Mouse (Mus musculus): ENCODE measurements around the gene Olfr1242. TPM values are rescaled to one million over a fixed set of nuclear protein-coding genes. Genes with fewer than 3 reads are reported as not detected.

The Olfr1242 gene
- polyA plus RNA-seq (2016; fragmentation: Nextera tagmentation; extraction: Ambion mirVana): not detected in 2 replicates

- no peaks in the 10 kb centered on the region for H3K9me3 ChIP-seq (replicated peaks)
- H3K27ac ChIP-seq (ENCODE audit: poor library complexity, severe bottlenecking): no peak within 1 kb of the TSS
- H3K9ac ChIP-seq: no peak within 1 kb of the TSS
- no peaks in the 10 kb centered on the region for H3K36me3 ChIP-seq
- 71% methylated on average over 1 of the region's 1 CpGs for WGBS
- no peak for ATAC-seq (ENCODE audit: insufficient number of reproducible peaks, low FRiP score)
- H3K4me2 ChIP-seq: no peak within 1 kb of the TSS
- no peaks in the 10 kb centered on the region for H3K27me3 ChIP-seq (replicated peaks)
- H3K4me3 ChIP-seq: no peak within 1 kb of the TSS
- no peaks in the 10 kb centered on the region for H3K4me1 ChIP-seq (replicated peaks)
Observed at GRCm38 (mm10) chr2:89498235-89498634, at the start of gene Olfr1242. Gene Olfr1242, minus strand, starts transcription at chr2:89498335.

- Histone ChIP-seq H3K9me3 (replicated peaks) (no peaks in the 10 kb centered on the region), H3K4me1 (replicated peaks) (no peaks in the 10 kb centered on the region)
Observed at GRCm38 (mm10) chr2:89544516-89544915, 46.4 kb upstream of the Olfr1242 start.

GRCm38 (mm10) chr2:89539923-89540322, 41.8 kb upstream of the Olfr1242 start:
- Histone ChIP-seq H3K27me3 (replicated peaks) (no peaks in the 10 kb centered on the region), H3K36me3 (no peaks in the 10 kb centered on the region), H3K4me3 (no peak overlapping the region), H3K9me3 (replicated peaks) (no peaks in the 10 kb centered on the region), H3K4me2 (no peak overlapping the region), H3K4me1 (replicated peaks) (no peaks in the 10 kb centered on the region), H3K27ac (ENCODE audit: poor library complexity, severe bottlenecking) (no peak overlapping the region), H3K9ac (no peak overlapping the region)
- WGBS: 41% methylated on average over 1 of the region's 1 CpGs
- no peak for ATAC-seq (ENCODE audit: insufficient number of reproducible peaks, low FRiP score)

More at GRCm38 (mm10) chr2:89544516-89544915, 46.4 kb upstream of the Olfr1242 start:
- Histone ChIP-seq H3K4me2 (no peak overlapping the region), H3K27ac (ENCODE audit: poor library complexity, severe bottlenecking) (no peak overlapping the region), H3K4me3 (no peak overlapping the region), H3K36me3 (no peaks in the 10 kb centered on the region), H3K9ac (no peak overlapping the region), H3K27me3 (replicated peaks) (no peaks in the 10 kb centered on the region)
- 50% methylated on average over 2 of the region's 2 CpGs for WGBS
- no peak for ATAC-seq (ENCODE audit: insufficient number of reproducible peaks, low FRiP score)

- Histone ChIP-seq H3K36me3 (no peaks in the 10 kb centered on the region), H3K4me1 (replicated peaks) (no peaks in the 10 kb centered on the region), H3K27ac (ENCODE audit: poor library complexity, severe bottlenecking) (no peak within 1 kb of the TSS), H3K4me3 (no peak within 1 kb of the TSS), H3K9me3 (replicated peaks) (no peaks in the 10 kb centered on the region), H3K4me2 (no peak within 1 kb of the TSS), H3K27me3 (replicated peaks) (no peaks in the 10 kb centered on the region), H3K9ac (no peak within 1 kb of the TSS)
- no peak for ATAC-seq (ENCODE audit: insufficient number of reproducible peaks, low FRiP score)
- 80% methylated on average over 1 of the region's 1 CpGs for WGBS
Observed at GRCm38 (mm10) chr2:89531387-89531786, 33.3 kb upstream of the Olfr1242 start, which contains the start of gene Olfr1243. Gene Olfr1243, minus strand, starts transcription at chr2:89531487.

GRCm38 (mm10) chr2:89487026-89487425, 11.1 kb downstream of the Olfr1242 start, which contains the start of gene Olfr1241:
Gene Olfr1241, minus strand, starts transcription at chr2:89487126.
- H3K36me3 ChIP-seq: no peaks in the 10 kb centered on the region
- no peak within 1 kb of the TSS for H3K4me3 ChIP-seq
- no peak for ATAC-seq (ENCODE audit: insufficient number of reproducible peaks, low FRiP score)
- no peaks in the 10 kb centered on the region for H3K4me1 ChIP-seq (replicated peaks)
- H3K27ac ChIP-seq (ENCODE audit: poor library complexity, severe bottlenecking): no peak within 1 kb of the TSS
- H3K27me3 ChIP-seq (replicated peaks): no peaks in the 10 kb centered on the region
- H3K9me3 ChIP-seq (replicated peaks): no peaks in the 10 kb centered on the region
- H3K4me2 ChIP-seq: no peak within 1 kb of the TSS
- no peak within 1 kb of the TSS for H3K9ac ChIP-seq

GRCm38 (mm10) chr2:89442900-89443299, 55.2 kb downstream of the Olfr1242 start, which contains the start of gene Olfr1240:
Gene Olfr1240, minus strand, starts transcription at chr2:89443000.
- no peaks in the 10 kb centered on the region for H3K4me1 ChIP-seq (replicated peaks)
- no peak within 1 kb of the TSS for H3K4me3 ChIP-seq
- ATAC-seq (ENCODE audit: insufficient number of reproducible peaks, low FRiP score): no peak
- no peaks in the 10 kb centered on the region for H3K36me3 ChIP-seq
- H3K27ac ChIP-seq (ENCODE audit: poor library complexity, severe bottlenecking): no peak within 1 kb of the TSS
- H3K27me3 ChIP-seq (replicated peaks): no peaks in the 10 kb centered on the region
- no peak within 1 kb of the TSS for H3K9ac ChIP-seq
- no peak within 1 kb of the TSS for H3K4me2 ChIP-seq
- no peaks in the 10 kb centered on the region for H3K9me3 ChIP-seq (replicated peaks)
- 72% methylated on average over 3 of the region's 3 CpGs for WGBS

Other genes with a start within 250 kb of the Olfr1242 start
- gene Olfr1228, start 244.3 kb downstream of the Olfr1242 start, polyA plus RNA-seq (2016; fragmentation: Nextera tagmentation; extraction: Ambion mirVana): not detected in 2 replicates
- gene Olfr1229, start 210.3 kb downstream of the Olfr1242 start, polyA plus RNA-seq (2016; fragmentation: Nextera tagmentation; extraction: Ambion mirVana): not detected in 2 replicates
- gene Olfr1230, start 201.1 kb downstream of the Olfr1242 start, polyA plus RNA-seq (2016; fragmentation: Nextera tagmentation; extraction: Ambion mirVana): not detected in 2 replicates
- gene Olfr1231, start 191.3 kb downstream of the Olfr1242 start, polyA plus RNA-seq (2016; fragmentation: Nextera tagmentation; extraction: Ambion mirVana): not detected in 2 replicates
- not detected in 2 replicates for gene Olfr1232, start 168.7 kb downstream of the Olfr1242 start, polyA plus RNA-seq (2016; fragmentation: Nextera tagmentation; extraction: Ambion mirVana)
- not detected in 2 replicates for gene Olfr1233, start 155.9 kb downstream of the Olfr1242 start, polyA plus RNA-seq (2016; fragmentation: Nextera tagmentation; extraction: Ambion mirVana)
- gene Olfr1234, start 133.5 kb downstream of the Olfr1242 start, polyA plus RNA-seq (2016; fragmentation: Nextera tagmentation; extraction: Ambion mirVana): not detected in 2 replicates
- not detected in 2 replicates for gene Olfr1238, start 88.7 kb downstream of the Olfr1242 start, polyA plus RNA-seq (2016; fragmentation: Nextera tagmentation; extraction: Ambion mirVana)
- not detected in 2 replicates for gene Olfr1239, start 77.9 kb downstream of the Olfr1242 start, polyA plus RNA-seq (2016; fragmentation: Nextera tagmentation; extraction: Ambion mirVana)
- gene Olfr1240, start 55.3 kb downstream of the Olfr1242 start, polyA plus RNA-seq (2016; fragmentation: Nextera tagmentation; extraction: Ambion mirVana): not detected in 2 replicates
- gene Olfr1241, start 11.2 kb downstream of the Olfr1242 start, polyA plus RNA-seq (2016; fragmentation: Nextera tagmentation; extraction: Ambion mirVana): not detected in 2 replicates
- gene Olfr1243, start 33.2 kb upstream of the Olfr1242 start, polyA plus RNA-seq (2016; fragmentation: Nextera tagmentation; extraction: Ambion mirVana): not detected in 2 replicates
- not detected in 2 replicates for gene Olfr1245, start 80.1 kb upstream of the Olfr1242 start, polyA plus RNA-seq (2016; fragmentation: Nextera tagmentation; extraction: Ambion mirVana)
- gene Olfr1246, start 94.8 kb upstream of the Olfr1242 start, polyA plus RNA-seq (2016; fragmentation: Nextera tagmentation; extraction: Ambion mirVana): not detected in 2 replicates
- gene Olfr1247, start 115.8 kb upstream of the Olfr1242 start, polyA plus RNA-seq (2016; fragmentation: Nextera tagmentation; extraction: Ambion mirVana): not detected in 2 replicates
- gene Olfr1248, start 119.9 kb upstream of the Olfr1242 start, polyA plus RNA-seq (2016; fragmentation: Nextera tagmentation; extraction: Ambion mirVana): not detected in 2 replicates
- gene Olfr1249, start 136.6 kb upstream of the Olfr1242 start, polyA plus RNA-seq (2016; fragmentation: Nextera tagmentation; extraction: Ambion mirVana): not detected in 2 replicates
- gene Olfr1250, start 163.1 kb upstream of the Olfr1242 start, polyA plus RNA-seq (2016; fragmentation: Nextera tagmentation; extraction: Ambion mirVana): not detected in 2 replicates
- gene Olfr1251, start 173.6 kb upstream of the Olfr1242 start, polyA plus RNA-seq (2016; fragmentation: Nextera tagmentation; extraction: Ambion mirVana): not detected in 2 replicates
- not detected in 2 replicates for gene Olfr1252, start 226.7 kb upstream of the Olfr1242 start, polyA plus RNA-seq (2016; fragmentation: Nextera tagmentation; extraction: Ambion mirVana)

Measured in heart, embryonic 12.5 days (tissue).